Mouse (Mus musculus) layer of hippocampus, postnatal 10 days (tissue): ENCODE data around the gene Tnni3. TPM values are rescaled to one million over a fixed set of nuclear protein-coding genes. Genes with fewer than 3 reads are reported as not detected.
"Not testable (repeated sequence)": the region's sequence is repeated elsewhere in the genome, so short reads cannot be mapped to it uniquely, and the experiment has no call there.

ENCODE experiments used
- DNase-seq, 2 experiments: peaks; one replicate each; pipeline ENCODE4 v3.0.0; 2021; ENCODE audit warnings: low spot score in 2 of 2
- long read RNA-seq: library from polyadenylated mRNA; stranded (forward); transcript quantifications from one replicate; pipeline ENCODE4 v2.0.0, GENCODE M21; 2023
- total RNA-seq, 2 experiments: library from RNA; stranded (reverse); gene quantifications; 2 replicates each; pipeline ENCODE4 v1.2.3; 2021

Gene Tnni3
- 1 to 10 TPM in 1 of 2 experiments, under 1 TPM in 1; 0.94 to 2.0 TPM for total RNA-seq
- long read RNA-seq, result 0 reads

DNA sequence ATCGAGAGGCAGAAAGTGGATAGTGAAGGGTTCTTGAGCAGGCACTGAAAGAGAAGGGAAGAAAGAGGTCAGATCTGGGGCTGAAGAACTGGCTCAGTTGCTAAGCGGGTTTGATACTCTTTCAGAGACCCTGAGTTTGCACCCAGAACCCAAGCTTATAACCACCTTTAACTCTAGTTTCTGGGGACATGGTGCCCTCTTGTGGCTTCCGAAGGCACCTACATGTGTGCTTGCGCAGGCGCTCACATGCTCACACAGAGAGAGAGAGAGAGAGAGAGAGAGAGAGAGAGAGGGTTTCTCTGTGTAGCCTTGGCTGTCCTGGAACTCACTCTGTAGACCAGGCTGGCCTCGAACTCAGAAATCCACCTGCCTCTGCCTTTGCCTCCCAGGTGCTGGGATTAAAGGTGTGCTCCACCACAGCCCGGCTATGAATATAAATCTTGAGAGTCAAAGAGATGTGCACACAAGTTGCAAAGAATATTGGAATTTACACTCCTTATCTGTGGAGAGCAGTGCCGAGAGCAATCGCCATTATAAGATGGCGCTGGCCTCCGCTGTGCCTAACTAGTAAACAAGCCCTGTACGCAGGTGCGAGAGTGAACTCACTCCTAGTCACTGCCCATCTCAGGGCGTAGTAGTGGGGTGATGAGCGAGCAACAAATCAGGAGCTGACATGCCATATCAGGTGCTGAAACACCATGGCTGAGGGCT lies at the start of gene Tnni3:
Gene Tnni3, minus strand, starts transcription at position 18 of the 711 bp plus-strand sequence.
- peak in 1 of 2 experiments; percentile 58 for DNase-seq

GRCm38 (mm10) chr7:4572361-4572760 lies 48.3 kb upstream of the Tnni3 start:
- not testable (repeated sequence) for DNase-seq

DNA sequence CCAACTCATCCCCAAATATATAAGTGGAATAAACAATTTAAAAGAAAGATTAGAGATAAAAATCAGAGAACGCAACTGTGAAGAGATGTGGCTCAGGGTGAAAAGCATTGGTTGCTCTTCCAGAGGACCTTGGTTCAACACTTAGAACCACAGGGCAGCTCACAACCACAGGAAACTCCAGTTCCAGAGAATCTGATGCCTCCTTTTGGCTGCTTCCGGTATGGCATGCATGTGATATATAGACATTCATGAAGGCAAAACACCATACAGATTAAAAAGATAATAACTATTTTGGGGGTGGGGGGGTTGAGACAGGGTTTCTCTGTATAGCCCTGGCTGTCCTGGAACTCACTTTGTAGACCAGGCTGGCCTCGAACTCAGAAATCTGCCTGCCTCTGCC lies 38.6 kb upstream of the Tnni3 start:
- peak in 1 of 2 experiments; percentile 4 for DNase-seq

DNA sequence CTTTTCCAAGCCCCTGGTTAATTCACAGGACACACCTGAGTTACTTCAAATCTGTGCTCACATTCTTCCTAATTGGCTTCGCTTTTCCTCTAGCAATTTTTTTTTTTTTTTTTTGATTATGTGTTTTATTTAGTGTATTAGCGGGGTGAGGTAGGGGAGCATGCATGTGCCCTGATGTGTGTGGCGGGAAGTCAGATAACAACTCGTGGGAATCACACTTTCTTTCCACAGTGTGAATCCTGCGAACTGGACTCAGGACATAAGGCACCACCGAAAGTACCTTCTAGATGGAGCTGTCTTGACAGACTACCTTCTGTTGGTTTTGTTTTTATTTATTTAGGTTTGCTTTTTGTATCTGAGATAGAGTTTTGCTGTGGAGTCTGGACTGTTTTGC lies 33.1 kb upstream of the Tnni3 start:
- no peak for DNase-seq

GRCm38 (mm10) chr7:4556256-4557166 lies 32.5 kb upstream of the Tnni3 start:
- peak; percentile 87 to 88 for DNase-seq

- DNase-seq, result peak; percentile 56 to 75
Observed at GRCm38 (mm10) chr7:4547221-4547641, 23.2 kb upstream of the Tnni3 start, which contains the start of gene Syt5. Gene Syt5, minus strand, starts transcription at chr7:4547541.

GRCm38 (mm10) chr7:4546591-4547131 lies 22.6 kb upstream of the Tnni3 start:
- DNase-seq, result peak; percentile 93 to 95

GRCm38 (mm10) chr7:4546050-4546449 lies 22.0 kb upstream of the Tnni3 start:
- DNase-seq, result no peak

- no peak for DNase-seq
Observed at GRCm38 (mm10) chr7:4542013-4542412, 18.0 kb upstream of the Tnni3 start.

DNA sequence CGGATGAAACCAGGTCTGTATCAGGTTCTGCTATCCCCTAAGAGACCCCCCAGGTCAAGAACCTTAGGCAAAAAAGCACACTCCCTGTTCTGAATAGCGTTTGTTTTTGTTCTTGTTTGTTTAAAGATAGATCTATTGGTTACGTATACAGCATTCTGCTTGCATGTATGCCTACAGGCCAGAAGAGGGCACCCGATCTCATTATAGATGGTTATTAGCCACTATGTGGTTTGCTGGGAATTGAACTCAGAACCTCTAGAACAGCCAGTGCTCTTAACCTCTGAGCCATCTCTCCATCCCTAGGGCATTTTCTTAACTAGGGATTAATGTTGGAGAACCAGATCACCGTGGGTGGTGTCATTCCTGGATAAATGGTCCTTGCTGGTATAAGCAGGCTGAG lies 17.3 kb upstream of the Tnni3 start:
- DNase-seq, result no peak

DNA sequence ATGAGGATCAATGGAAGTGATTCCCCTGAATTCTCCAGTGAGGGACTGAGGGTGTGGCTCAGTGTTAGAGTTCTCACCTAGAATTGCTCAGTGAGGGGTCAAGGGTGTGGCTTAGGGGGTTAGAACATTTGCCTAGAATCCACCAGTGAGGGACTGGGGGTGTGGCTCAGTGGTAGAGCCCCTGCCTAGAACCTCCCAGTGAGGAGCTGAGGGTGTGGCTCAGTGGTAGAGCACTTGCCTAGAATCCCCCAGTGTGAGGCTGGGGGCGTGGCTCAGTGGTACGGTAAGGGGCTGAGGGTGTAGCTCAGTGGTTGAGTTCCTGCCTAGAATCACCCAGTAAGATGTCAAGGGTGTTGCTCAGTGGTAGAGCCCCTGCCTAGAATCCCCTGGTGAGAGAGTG lies 15.0 kb upstream of the Tnni3 start:
- no peak for DNase-seq

- DNase-seq, result no peak
Observed at GRCm38 (mm10) chr7:4537181-4537580, 13.2 kb upstream of the Tnni3 start.

DNA sequence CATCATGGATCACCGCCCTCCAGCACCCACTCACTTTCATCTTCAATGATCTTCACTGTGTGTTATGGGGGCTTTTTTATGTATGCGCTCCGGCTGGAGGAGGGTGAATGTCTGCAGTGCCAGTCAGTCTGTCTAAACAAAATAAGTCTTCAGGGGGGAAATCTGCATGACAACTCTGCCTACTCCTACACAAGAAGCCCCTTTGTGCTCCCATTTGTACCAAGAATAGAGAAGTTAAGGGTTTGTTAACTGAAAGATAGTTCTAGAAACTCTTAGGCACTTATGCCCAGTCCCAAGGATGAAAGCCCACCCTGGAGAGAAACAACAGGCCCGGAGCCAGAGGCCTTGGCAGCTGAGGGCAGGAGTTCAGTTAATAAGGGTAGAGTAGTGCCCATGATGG lies 12.3 kb upstream of the Tnni3 start:
- DNase-seq, result no peak

- no peak for DNase-seq
Observed at GRCm38 (mm10) chr7:4532005-4532729, 8.1 kb upstream of the Tnni3 start, which contains the start of gene Dnaaf3. Gene Dnaaf3, minus strand, starts transcription at chr7:4532453.

GRCm38 (mm10) chr7:4530166-4530565 lies 6.1 kb upstream of the Tnni3 start:
- DNase-seq, result not testable (repeated sequence)

DNA sequence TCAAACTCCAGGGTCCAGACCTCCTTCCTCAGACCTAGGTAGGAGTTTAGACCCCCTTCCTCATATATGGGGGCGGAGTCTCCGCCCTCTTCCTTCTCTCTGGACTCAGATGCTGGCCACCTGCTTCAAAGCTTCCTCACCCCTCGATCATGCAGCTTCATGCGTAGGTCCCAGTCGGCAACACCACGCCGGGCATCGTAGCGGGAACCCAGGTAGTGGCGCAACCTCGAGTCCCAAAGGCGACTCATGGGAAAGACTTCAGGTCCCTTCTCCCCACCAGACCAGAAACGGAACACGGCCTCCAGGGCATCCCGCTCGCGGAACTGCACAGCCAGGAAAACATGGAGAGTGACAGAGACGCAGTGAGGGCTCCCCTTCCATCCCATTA lies 3.3 kb upstream of the Tnni3 start:
- no peak for DNase-seq

- DNase-seq, result peak; percentile 76 to 84
Observed at GRCm38 (mm10) chr7:4526341-4527301, 2.6 kb upstream of the Tnni3 start.

- DNase-seq, result no peak
Observed at GRCm38 (mm10) chr7:4523205-4524130, 561 bp downstream of the Tnni3 start.

DNA sequence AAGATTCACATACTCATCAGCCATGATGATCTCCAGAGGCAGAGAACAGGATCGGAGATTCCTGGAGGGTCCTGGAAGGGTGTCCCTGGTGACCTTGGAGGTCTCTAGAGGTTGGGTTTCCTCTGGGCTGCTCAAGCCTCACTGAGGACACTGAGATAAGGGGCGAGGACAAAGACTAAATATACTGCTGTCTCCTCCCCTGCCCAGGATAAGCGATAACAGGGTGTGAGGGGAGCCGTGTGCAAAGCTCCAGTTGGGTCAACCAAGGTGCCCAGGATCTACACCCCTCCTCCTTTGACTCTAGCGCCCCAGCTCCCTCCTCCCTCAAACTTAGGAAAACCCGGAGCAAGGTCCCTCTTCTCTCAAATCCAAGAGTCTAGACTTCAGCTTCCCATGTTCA lies 1.7 kb downstream of the Tnni3 start:
- DNase-seq, result no peak
